Mouse (Mus musculus) MEL (cell line): ENCODE results near the gene Nat10. TPM values are rescaled to one million over a fixed set of nuclear protein-coding genes. Genes with fewer than 3 reads are reported as not detected.

Source experiments
- DNase-seq: peaks from one replicate; pipeline ENCODE4 v3.0.0; 2011; ENCODE audit warnings: low read depth, low spot score
- H3K27ac ChIP-seq: 2 replicates; pipeline ENCODE4 v1.5.1; 2012; ENCODE audit warnings: low read depth, mild to moderate bottlenecking, control low read depth, low read length, moderate library complexity; ENCODE audit not compliant: control insufficient read depth
- H3K27me3 ChIP-seq, 2 experiments: fragments of 150-350 bp in 1 of 2; sonication (generic) in 1 of 2; 2 replicates each; pipeline ENCODE4 v1.6.1; 2012; ENCODE audit warnings: low read length in 2 of 2, mild to moderate bottlenecking in 2 of 2, improper control_type of control experiment in 1 of 2, moderate library complexity in 1 of 2; ENCODE audit not compliant: insufficient read depth in 2 of 2, control insufficient read depth in 1 of 2
- H3K36me3 ChIP-seq, 2 experiments: 2 replicates each; pipeline ENCODE4 v1.6.1; 2012 to 2014; ENCODE audit warnings: low read length in 2 of 2, improper control_type of control experiment in 1 of 2, inconsistent platforms in 1 of 2, mild to moderate bottlenecking in 1 of 2; ENCODE audit not compliant: insufficient read depth in 2 of 2, control insufficient read depth in 1 of 2
- H3K4me1 ChIP-seq, 2 experiments: fragments of 150-350 bp in 1 of 2; sonication (generic) in 1 of 2; 2 replicates each; pipeline ENCODE4 v1.6.1; 2012; ENCODE audit warnings: low read length in 2 of 2, improper control_type of control experiment in 1 of 2, mild to moderate bottlenecking in 1 of 2; ENCODE audit not compliant: insufficient read depth in 2 of 2, control insufficient read depth in 1 of 2
- H3K4me3 ChIP-seq, 2 experiments: fragments of 150-350 bp in 1 of 2; sonication (generic) in 1 of 2; 2 replicates each; pipeline ENCODE4 v1.5.1; 2012; ENCODE audit warnings: low read depth in 2 of 2, low read length in 2 of 2, mild to moderate bottlenecking in 2 of 2, moderate library complexity in 2 of 2, control low read depth in 1 of 2, improper control_type of control experiment in 1 of 2; ENCODE audit not compliant: control insufficient read depth in 1 of 2, insufficient read depth in 1 of 2
- H3K79me2 ChIP-seq: 2 replicates; pipeline ENCODE4 v1.6.1; 2012; ENCODE audit warnings: mild to moderate bottlenecking, low read length, moderate library complexity; ENCODE audit not compliant: control insufficient read depth, poor library complexity, insufficient read depth
- H3K9ac ChIP-seq: 2 replicates; pipeline ENCODE4 v1.6.1; 2012; ENCODE audit warnings: low read depth, mild to moderate bottlenecking, control low read depth, low read length, moderate library complexity; ENCODE audit not compliant: control insufficient read depth, poor library complexity, severe bottlenecking
- H3K9me3 ChIP-seq: fragments of 150-350 bp; sonication (generic); replicated peaks from 2 replicates; pipeline ENCODE4 v1.6.1; 2012; ENCODE audit warnings: mild to moderate bottlenecking, low read length, improper control_type of control experiment, moderate library complexity; ENCODE audit not compliant: insufficient read depth
- BHLHE40 ChIP-seq: IDR thresholded peaks from 2 replicates; pipeline ENCODE4 v1.6.1; 2012; ENCODE audit warnings: low read depth, mild to moderate bottlenecking, inconsistent platforms, low read length, improper control_type of control experiment, borderline replicate concordance
- CHD1 ChIP-seq: IDR thresholded peaks from 2 replicates; pipeline ENCODE4 v1.6.1; 2012; ENCODE audit warnings: low read depth, mild to moderate bottlenecking, inconsistent platforms, low read length, improper control_type of control experiment
- CHD2 ChIP-seq: IDR thresholded peaks from 2 replicates; pipeline ENCODE4 v1.6.1; 2011; ENCODE audit warnings: low read length, improper control_type of control experiment
- CTCF ChIP-seq, 3 experiments: IDR thresholded peaks in 2 of 3; conservative IDR thresholded peaks in 1 of 3; 2 replicates each; pipeline ENCODE4 v1.5.1; 2011 to 2012; ENCODE audit warnings: low read length in 3 of 3, low read depth in 2 of 3, mild to moderate bottlenecking in 2 of 3, improper control_type of control experiment in 1 of 3, inconsistent platforms in 1 of 3, mixed read lengths in 1 of 3, moderate library complexity in 1 of 3; ENCODE audit not compliant: control insufficient read depth in 1 of 3, insufficient read depth in 1 of 3, poor library complexity in 1 of 3, severe bottlenecking in 1 of 3
- ELF1 ChIP-seq: IDR thresholded peaks from 2 replicates; pipeline ENCODE4 v1.6.1; 2014; ENCODE audit warnings: low read depth, mild to moderate bottlenecking, inconsistent platforms, low read length, improper control_type of control experiment, moderate library complexity
- EP300 ChIP-seq, 2 experiments: IDR thresholded peaks; 2 replicates each; pipeline ENCODE4 v1.6.1; 2011; ENCODE audit warnings: improper control_type of control experiment in 2 of 2, low read length in 2 of 2, low read depth in 1 of 2, mild to moderate bottlenecking in 1 of 2
- ETS1 ChIP-seq: IDR thresholded peaks from 2 replicates; pipeline ENCODE4 v1.6.1; 2012; ENCODE audit warnings: low read depth, mild to moderate bottlenecking, inconsistent platforms, low read length, improper control_type of control experiment, moderate library complexity
- GATA1 ChIP-seq: IDR thresholded peaks from 2 replicates; pipeline ENCODE4 v1.6.1; 2011; ENCODE audit warnings: low read depth, low read length, improper control_type of control experiment
- HCFC1 ChIP-seq: IDR thresholded peaks from 2 replicates; pipeline ENCODE4 v1.6.1; 2012; ENCODE audit warnings: low read depth, mild to moderate bottlenecking, inconsistent platforms, low read length, improper control_type of control experiment, moderate library complexity
- JUND ChIP-seq: IDR thresholded peaks from 2 replicates; pipeline ENCODE4 v1.6.1; 2011; ENCODE audit warnings: low read depth, mild to moderate bottlenecking, improper control_type of control experiment, low read length
- KAT2A ChIP-seq: conservative IDR thresholded peaks from 2 replicates; pipeline ENCODE4 v1.6.1; 2012; ENCODE audit warnings: low read depth, low read length, improper control_type of control experiment, inconsistent platforms
- MAFK ChIP-seq: IDR thresholded peaks from 2 replicates; pipeline ENCODE4 v1.6.1; 2011; ENCODE audit warnings: low read depth, mild to moderate bottlenecking, low read length, improper control_type of control experiment, borderline replicate concordance
- MAZ ChIP-seq: IDR thresholded peaks from 2 replicates; pipeline ENCODE4 v1.6.1; 2012; ENCODE audit warnings: low read depth, mild to moderate bottlenecking, inconsistent platforms, low read length, improper control_type of control experiment
- MEF2A ChIP-seq: IDR thresholded peaks from 2 replicates; pipeline ENCODE4 v1.6.1; 2014; ENCODE audit warnings: low read depth, mild to moderate bottlenecking, inconsistent platforms, low read length, improper control_type of control experiment; ENCODE audit not compliant: poor library complexity, insufficient replicate concordance, severe bottlenecking; ENCODE audit errors: extremely low read depth
- MYB ChIP-seq: IDR thresholded peaks from 2 replicates; pipeline ENCODE4 v1.6.1; 2011; ENCODE audit warnings: mild to moderate bottlenecking, low read depth, low read length, improper control_type of control experiment
- MYC ChIP-seq: IDR thresholded peaks from 2 replicates; pipeline ENCODE4 v1.6.1; 2011; ENCODE audit warnings: low read depth, mild to moderate bottlenecking, low read length, improper control_type of control experiment, moderate library complexity
- NELFE ChIP-seq: IDR thresholded peaks from 2 replicates; pipeline ENCODE4 v1.6.1; 2011; ENCODE audit warnings: low read depth, low read length, improper control_type of control experiment
- NRF1 ChIP-seq: IDR thresholded peaks from 2 replicates; pipeline ENCODE4 v1.6.1; 2014; ENCODE audit warnings: low read depth, mild to moderate bottlenecking, inconsistent platforms, low read length, improper control_type of control experiment, moderate library complexity; ENCODE audit not compliant: poor library complexity, insufficient read depth, severe bottlenecking
- POLR2A ChIP-seq, 2 experiments: IDR thresholded peaks; 2 replicates each; pipeline ENCODE4 v1.6.1; 2011 to 2012; ENCODE audit warnings: low read length in 2 of 2, mild to moderate bottlenecking in 2 of 2, control low read depth in 1 of 2, improper control_type of control experiment in 1 of 2, low read depth in 1 of 2, moderate library complexity in 1 of 2; ENCODE audit not compliant: control insufficient read depth in 1 of 2, insufficient read depth in 1 of 2, poor library complexity in 1 of 2
- POLR2AphosphoS5 ChIP-seq: IDR thresholded peaks from 2 replicates; pipeline ENCODE4 v1.6.1; 2012; ENCODE audit warnings: low read depth, borderline replicate concordance, mild to moderate bottlenecking, inconsistent platforms, low read length, moderate library complexity, mixed read lengths
- RAD21 ChIP-seq: IDR thresholded peaks from 2 replicates; pipeline ENCODE4 v1.6.1; 2011; ENCODE audit warnings: mild to moderate bottlenecking, low read depth, low read length, improper control_type of control experiment
- SIN3A ChIP-seq: IDR thresholded peaks from 2 replicates; pipeline ENCODE4 v1.6.1; 2012; ENCODE audit warnings: low read length, improper control_type of control experiment, inconsistent platforms
- TAL1 ChIP-seq: IDR thresholded peaks from 2 replicates; pipeline ENCODE4 v1.6.1; 2012; ENCODE audit warnings: mild to moderate bottlenecking, inconsistent platforms, low read length, moderate library complexity, mixed read lengths
- TCF12 ChIP-seq: IDR thresholded peaks from 2 replicates; pipeline ENCODE4 v1.6.1; 2014; ENCODE audit warnings: low read depth, mild to moderate bottlenecking, inconsistent platforms, low read length, improper control_type of control experiment, moderate library complexity
- USF1 ChIP-seq: IDR thresholded peaks from 2 replicates; pipeline ENCODE4 v1.6.1; 2014; ENCODE audit warnings: low read depth, mild to moderate bottlenecking, inconsistent platforms, low read length, improper control_type of control experiment, moderate library complexity
- USF2 ChIP-seq, 2 experiments: IDR thresholded peaks; 2 replicates each; pipeline ENCODE4 v1.6.1; 2011 to 2012; ENCODE audit warnings: improper control_type of control experiment in 2 of 2, low read length in 2 of 2, borderline replicate concordance in 1 of 2, inconsistent platforms in 1 of 2, low read depth in 1 of 2, mild to moderate bottlenecking in 1 of 2; ENCODE audit not compliant: insufficient read depth in 1 of 2
- ZC3H11A ChIP-seq: IDR thresholded peaks from 2 replicates; pipeline ENCODE4 v1.6.1; 2012; ENCODE audit warnings: low read depth, mild to moderate bottlenecking, inconsistent platforms, low read length, improper control_type of control experiment
- ZMIZ1 ChIP-seq: IDR thresholded peaks from 2 replicates; pipeline ENCODE4 v1.6.1; 2012; ENCODE audit warnings: low read depth, mild to moderate bottlenecking, inconsistent platforms, low read length, improper control_type of control experiment, moderate library complexity
- ZNF384 ChIP-seq: IDR thresholded peaks from 2 replicates; pipeline ENCODE4 v1.6.1; 2012; ENCODE audit warnings: low read depth, mild to moderate bottlenecking, inconsistent platforms, low read length, improper control_type of control experiment
- polyA plus RNA-seq, 2 experiments: library from polyadenylated mRNA; stranded (reverse) in 1 of 2; unstranded in 1 of 2; fragments of >175 nt in 1 of 2; fragments of >200 nt in 1 of 2; gene quantifications; 2 replicates each; pipeline versions ENCODE4 v1.2.1 to v1.2.4; 2012; ENCODE audit warnings: low replicate concordance in 2 of 2, low read depth in 1 of 2; ENCODE audit not compliant: insufficient read length in 2 of 2, insufficient read depth in 1 of 2, missing spikeins in 1 of 2
- total RNA-seq: library from RNA; depleted of rRNA; stranded (reverse); fragments of 300-350 nt; gene quantifications from 2 replicates; pipeline ENCODE4 v1.2.3, GENCODE M21; 2012

Nat10 gene
- total and polyA plus RNA-seq, 3 experiments, result 74.7 to 107 TPM; not detected in 1

- TF ChIP-seq EP300 (IDR thresholded peaks at IDR 0.05; ENCODE audit: low read depth in 1 of 2, low read length in 2 of 2) (peak in 1 of 2 experiments; percentile 72; a peak in 2 of 4 replicates), NRF1 (peak; percentile 20; the same call in 1 of the 2 replicates), RAD21 (no peak), ETS1 (0 out of 2 replicates have a peak, but pooled peaks have one; percentile 23), CHD2 (no peak), CTCF (IDR thresholded peaks at IDR 0.05 in 2 of 3, conservative IDR thresholded peaks at IDR 0.05 in 1 of 3; ENCODE audit: control insufficient read depth in 1 of 3, insufficient read depth in 1 of 3, low read depth in 2 of 3, low read length in 3 of 3, poor library complexity in 1 of 3, severe bottlenecking in 1 of 3) (no peak), KAT2A (no peak; the same call in 1 of the 2 replicates), BHLHE40 (no peak), USF2 (IDR thresholded peaks at IDR 0.05; ENCODE audit: borderline replicate concordance in 1 of 2, insufficient read depth in 1 of 2, low read depth in 1 of 2, low read length in 2 of 2) (no peak), ZNF384 (no peak), MYB (peak; percentile 97), MEF2A (no peak), MAZ (no peak; the same call in 1 of the 2 replicates), MAFK (no peak), TAL1 (no peak), POLR2AphosphoS5 (no peak), SIN3A (no peak)
These were observed 35.9 kb upstream of the Nat10 start (continued) for GRCm38 (mm10) chr2:103796861-103797466.

- Histone ChIP-seq H3K4me3 (peak overlapping the region; percentile 63 to 79), H3K27ac (peak overlapping the region; percentile 94), H3K4me1 (peaks cover 6 to 9% of the 10 kb centered on the region in 2 experiments; a peak in 3 of 4 replicates), H3K36me3 (peaks cover 28 to 37% of the 10 kb centered on the region in 2 experiments), H3K9ac (peak overlapping the region; percentile 100), H3K79me2 (peaks cover 45% of the 10 kb centered on the region), H3K9me3 (no peaks in the 10 kb centered on the region), H3K27me3 (no peaks in the 10 kb centered on the region)
- peak; percentile 66 for DNase-seq
- no peak for TF ChIP-seq RAD21
- peak; percentile 3 to 31; a peak in 2 of 4 replicates for TF ChIP-seq POLR2A (IDR thresholded peaks at IDR 0.05; ENCODE audit: control insufficient read depth in 1 of 2, insufficient read depth in 1 of 2, low read depth in 1 of 2, low read length in 2 of 2, poor library complexity in 1 of 2)
- no peak for TF ChIP-seq ZMIZ1
- TF ChIP-seq MAFK, result no peak
- TF ChIP-seq MEF2A, result no peak
- TF ChIP-seq USF2 (IDR thresholded peaks at IDR 0.05; ENCODE audit: borderline replicate concordance in 1 of 2, insufficient read depth in 1 of 2, low read depth in 1 of 2, low read length in 2 of 2), result no peak
- no peak for TF ChIP-seq NELFE
- no peak for TF ChIP-seq TAL1
- TF ChIP-seq ETS1, result no peak
- peak; percentile 74 for TF ChIP-seq USF1
- TF ChIP-seq SIN3A, result peak; percentile 69; the same call in 1 of the 2 replicates
- TF ChIP-seq ELF1, result no peak
- TF ChIP-seq CHD1, result no peak; the same call in 1 of the 2 replicates
- no peak; the same call in 1 of the 2 replicates for TF ChIP-seq KAT2A
- no peak for TF ChIP-seq ZC3H11A
- TF ChIP-seq MAZ, result no peak; the same call in 1 of the 2 replicates
- TF ChIP-seq GATA1, result no peak
- no peak for TF ChIP-seq CTCF (IDR thresholded peaks at IDR 0.05 in 2 of 3, conservative IDR thresholded peaks at IDR 0.05 in 1 of 3; ENCODE audit: control insufficient read depth in 1 of 3, insufficient read depth in 1 of 3, low read depth in 2 of 3, low read length in 3 of 3, poor library complexity in 1 of 3, severe bottlenecking in 1 of 3)
- TF ChIP-seq HCFC1, result 0 out of 2 replicates have a peak, but pooled peaks have one; percentile 51
- no peak for TF ChIP-seq POLR2AphosphoS5
- TF ChIP-seq JUND, result no peak
- TF ChIP-seq MYC, result no peak
- TF ChIP-seq TCF12, result no peak
These were observed 35.3 kb upstream of the Nat10 start for GRCm38 (mm10) chr2:103796211-103796860.
